Comparison of ENCODE assay signal across 8 mouse cellular contexts in genomic region chr10:121498481-121498904, GRCm38 (mm10). TPM values are rescaled to one million over a fixed set of nuclear protein-coding genes. Genes with fewer than 3 reads are reported as not detected.
DNase-seq lines count a peak whose midpoint lies in the region; ATAC-seq and TF ChIP-seq lines count a peak whose summit lies in the region.

No protein-coding gene starts in this region.

- no peaks in the 10 kb centered on the region for H3K27me3 ChIP-seq in forebrain, embryonic 11.5 days (ENCODE audit: control insufficient read depth, insufficient read depth, low read length)
- H3K27me3 ChIP-seq in forebrain, embryonic 14.5 days (replicated peaks; ENCODE audit: control insufficient read depth, insufficient read depth, low read length), result no peaks in the 10 kb centered on the region
- no peaks in the 10 kb centered on the region for H3K27me3 ChIP-seq in kidney, postnatal 0 days (ENCODE audit: insufficient read depth, low read length)
- H3K27me3 ChIP-seq in hindbrain, embryonic 12.5 days, result no peaks in the 10 kb centered on the region

- intact Hi-C loops in left cerebral cortex, postnatal 4 days (cut with DNase I), result no loop called here

- ATAC-seq in forebrain, embryonic 11.5 days (replicated peaks; ENCODE audit: low FRiP score), result no peak
- no peak for ATAC-seq in forebrain, embryonic 14.5 days
- peak; percentile 41; the same call in 1 of the 2 replicates for ATAC-seq in kidney, postnatal 0 days (replicated peaks; ENCODE audit: low FRiP score, low read depth)
- no peak for ATAC-seq in hindbrain, embryonic 12.5 days (ENCODE audit: low FRiP score)

- H3K36me3 ChIP-seq in forebrain, embryonic 11.5 days (ENCODE audit: control insufficient read depth, insufficient read depth, low read length), result no peaks in the 10 kb centered on the region
- no peaks in the 10 kb centered on the region for H3K36me3 ChIP-seq in forebrain, embryonic 14.5 days (ENCODE audit: control insufficient read depth, insufficient read depth, low read length)
- no peaks in the 10 kb centered on the region for H3K36me3 ChIP-seq in kidney, postnatal 0 days (ENCODE audit: insufficient read depth, low read length)
- H3K36me3 ChIP-seq in hindbrain, embryonic 12.5 days, result no peaks in the 10 kb centered on the region

- H3K9me3 ChIP-seq in forebrain, embryonic 11.5 days (ENCODE audit: control insufficient read depth, low read length), result no peaks in the 10 kb centered on the region
- H3K9me3 ChIP-seq in forebrain, embryonic 14.5 days (replicated peaks; ENCODE audit: control insufficient read depth, low read length), result no peaks in the 10 kb centered on the region
- H3K9me3 ChIP-seq in kidney, postnatal 0 days (replicated peaks; ENCODE audit: low read length), result no peaks in the 10 kb centered on the region
- H3K9me3 ChIP-seq in hindbrain, embryonic 12.5 days (replicated peaks), result no peaks in the 10 kb centered on the region

- no peak overlapping the region for H3K9ac ChIP-seq in forebrain, embryonic 11.5 days (ENCODE audit: low read length)
- no peak overlapping the region for H3K9ac ChIP-seq in forebrain, embryonic 14.5 days (ENCODE audit: low read length)
- no peak overlapping the region for H3K9ac ChIP-seq in kidney, postnatal 0 days (ENCODE audit: low read depth, low read length)
- H3K9ac ChIP-seq in hindbrain, embryonic 12.5 days, result no peak overlapping the region

- peaks cover 4% of the 10 kb centered on the region; the same call in 1 of the 2 replicates for H3K4me1 ChIP-seq in forebrain, embryonic 11.5 days (replicated peaks; ENCODE audit: control insufficient read depth, insufficient read depth, low read length)
- H3K4me1 ChIP-seq in forebrain, embryonic 14.5 days (ENCODE audit: control insufficient read depth, insufficient read depth, low read length), result 0 out of 2 replicates have a peak, but pooled peaks cover 2% of the 10 kb centered on the region
- H3K4me1 ChIP-seq in kidney, postnatal 0 days (replicated peaks; ENCODE audit: insufficient read depth, low read length), result no peaks in the 10 kb centered on the region
- 0 out of 2 replicates have a peak, but pooled peaks cover 2% of the 10 kb centered on the region for H3K4me1 ChIP-seq in hindbrain, embryonic 12.5 days

- peak overlapping the region; percentile 25; the same call in 1 of the 2 replicates for H3K27ac ChIP-seq in forebrain, embryonic 11.5 days (ENCODE audit: low read depth, low read length)
- no peak overlapping the region for H3K27ac ChIP-seq in forebrain, embryonic 14.5 days (ENCODE audit: low read depth, low read length)
- H3K27ac ChIP-seq in kidney, postnatal 0 days, result peak overlapping the region; percentile 77
- H3K27ac ChIP-seq in hindbrain, embryonic 12.5 days, result no peak overlapping the region

- 71% methylated on average over 8 of the region's 8 CpGs for WGBS in forebrain, embryonic 11.5 days
- WGBS in forebrain, embryonic 14.5 days, result 73% methylated on average over 8 of the region's 8 CpGs
- 67% methylated on average over 8 of the region's 8 CpGs for WGBS in kidney, postnatal 0 days
- 69% methylated on average over 8 of the region's 8 CpGs for WGBS in hindbrain, embryonic 12.5 days

- DNase-seq in forebrain, embryonic 11.5 days (ENCODE audit: low spot score), result peak; percentile 45
- DNase-seq in forebrain, embryonic 14.5 days (ENCODE audit: low spot score), result no peak
- DNase-seq in heart, adult 11 months, result peak; percentile 97
- no peak for DNase-seq in kidney, postnatal 0 days (ENCODE audit: low spot score)
- DNase-seq in lung, postnatal 4 days, result peak; percentile 76 to 84
- no peak for DNase-seq in thymus, postnatal 14 days
- DNase-seq in left cerebral cortex, postnatal 4 days, result no peak

- no peak for TF ChIP-seq CTCF in kidney, postnatal 0 days (IDR thresholded peaks at IDR 0.05; ENCODE audit: low read depth)

- H3K4me3 ChIP-seq in forebrain, embryonic 11.5 days (ENCODE audit: low read depth, low read length), result no peak overlapping the region
- no peak overlapping the region for H3K4me3 ChIP-seq in forebrain, embryonic 14.5 days (ENCODE audit: low read depth, low read length)
- H3K4me3 ChIP-seq in kidney, postnatal 0 days (replicated peaks; ENCODE audit: low read depth, low read length), result no peak overlapping the region
- H3K4me3 ChIP-seq in hindbrain, embryonic 12.5 days, result no peak overlapping the region

- H3K4me2 ChIP-seq in forebrain, embryonic 11.5 days (ENCODE audit: low read depth, low read length, severe bottlenecking), result no peak overlapping the region
- H3K4me2 ChIP-seq in forebrain, embryonic 14.5 days (ENCODE audit: low read length), result no peak overlapping the region
- H3K4me2 ChIP-seq in kidney, postnatal 0 days (ENCODE audit: low read length), result no peak overlapping the region
- no peak overlapping the region for H3K4me2 ChIP-seq in hindbrain, embryonic 12.5 days (replicated peaks)

RNA-seq across cellular contexts. Expression of gene Rassf3, which starts 22.3 kb away (rescaled TPM):
- polyA plus RNA-seq in forebrain, embryonic 11.5 days (2014; fragmentation: Nextera tagmentation; extraction: Ambion mirVana), result 5.5 and 7.6 TPM in 2 replicates
- 4.4 and 4.7 TPM in 2 replicates for polyA plus RNA-seq in forebrain, embryonic 14.5 days (2014; fragmentation: Nextera tagmentation; extraction: Ambion mirVana)
- 11.9 and 12.5 TPM in 2 replicates for polyA plus RNA-seq in kidney, postnatal 0 days (2015; fragmentation: Nextera tagmentation; extraction: Ambion mirVana)
- polyA plus RNA-seq in hindbrain, embryonic 12.5 days (2016; fragmentation: Nextera tagmentation; extraction: Ambion mirVana), result 12.7 and 13.4 TPM in 2 replicates
- total RNA-seq in left cerebral cortex, postnatal 4 days (2021), result 10 to 100 TPM; 17.4 to 22.9 TPM

Comparison
In these comparisons a context has a peak if more than half of its experiments do, and no peak if none do; other contexts are left out.
1. DNase-seq: peak in forebrain, embryonic 11.5 days (single experiment), heart, adult 11 months (single experiment) and lung, postnatal 4 days (2 of 2); none in forebrain, embryonic 14.5 days (single experiment), kidney, postnatal 0 days (single experiment), thymus, postnatal 14 days (single experiment) and left cerebral cortex, postnatal 4 days (single experiment).
2. H3K27ac ChIP-seq: peak in forebrain, embryonic 11.5 days (single experiment) and kidney, postnatal 0 days (single experiment); none in forebrain, embryonic 14.5 days (single experiment) and hindbrain, embryonic 12.5 days (single experiment).